Mouse (Mus musculus) forebrain, postnatal 0 days (tissue): ENCODE results near the gene Platr17. TPM values are rescaled to one million over a fixed set of nuclear protein-coding genes. Genes with fewer than 3 reads are reported as not detected.
A peak's percentile ranks its signal among the peaks of the same experiment; 100 is the strongest.

ENCODE experiments used
- ATAC-seq: fragments of 200-750 bp; cut with Nextera tagmentation; 2 replicates; pipeline ENCODE4 v1.8.0; 2017; ENCODE audit warnings: mild to moderate bottlenecking, moderate library complexity
- DNase-seq: peaks from one replicate; pipeline ENCODE4 v3.0.0-alpha.2; 2015
- H3K27ac ChIP-seq: fragments of 300-500 bp; sonication (generic); 2 replicates; pipeline ENCODE4 v1.5.1; 2014; ENCODE audit warnings: low read depth, mild to moderate bottlenecking, antibody characterized with exemption, low read length, moderate library complexity, mixed read lengths
- H3K27me3 ChIP-seq: fragments of 300-500 bp; sonication (generic); 2 replicates; pipeline ENCODE4 v1.6.1; 2014; ENCODE audit warnings: mild to moderate bottlenecking, low read length, mixed read lengths; ENCODE audit not compliant: insufficient read depth
- H3K36me3 ChIP-seq: fragments of 300-500 bp; sonication (generic); 2 replicates; pipeline ENCODE4 v1.6.1; 2014; ENCODE audit warnings: mild to moderate bottlenecking, moderate library complexity; ENCODE audit not compliant: insufficient read depth
- H3K4me1 ChIP-seq: fragments of 300-500 bp; sonication (generic); 2 replicates; pipeline ENCODE4 v1.6.1; 2014; ENCODE audit warnings: antibody characterized with exemption; ENCODE audit not compliant: insufficient read depth
- H3K4me2 ChIP-seq: fragments of 300-500 bp; sonication (generic); 2 replicates; pipeline ENCODE4 v1.6.1; 2014; ENCODE audit warnings: low read depth, mild to moderate bottlenecking, moderate library complexity
- H3K4me3 ChIP-seq: fragments of 300-500 bp; sonication (generic); 2 replicates; pipeline ENCODE4 v1.5.1; 2014; ENCODE audit warnings: low read depth, low read length, mixed read lengths
- H3K9ac ChIP-seq: fragments of 300-500 bp; sonication (generic); 2 replicates; pipeline ENCODE4 v1.6.1; 2014; ENCODE audit warnings: mild to moderate bottlenecking
- H3K9me3 ChIP-seq: fragments of 300-500 bp; sonication (generic); 2 replicates; pipeline ENCODE4 v1.6.1; 2016; ENCODE audit warnings: low read length
- CTCF ChIP-seq: sonication (generic); IDR thresholded peaks from 2 replicates; pipeline ENCODE4 v1.5.1; 2016; ENCODE audit warnings: antibody characterized with exemption, control low read depth, low read depth
- WGBS: fragments of 180-500 bp; shearing (Covaris S2); extraction: QIAGEN DNeasy Blood & Tissue Kit; methylation state at CpG from one replicate; pipeline ENCODE4 v1.1.7; 2014; 5-methylcytosine and 5-hydroxymethylcytosine counted together
- polyA plus RNA-seq: library from polyadenylated mRNA; unstranded; fragments of >200 nt; fragmentation: Nextera tagmentation; extraction: Ambion mirVana; gene quantifications from 2 replicates; pipeline ENCODE4 v1.2.1, GENCODE M21; 2015
- total RNA-seq: library from RNA; depleted of rRNA; stranded (reverse); fragments of >200 nt; gene quantifications from 2 replicates; pipeline ENCODE4 v1.2.3, GENCODE M21; 2014

Gene Platr17
- total and polyA plus RNA-seq, 2 experiments from 2014 or later, result 2.0 TPM; not detected in 1

GRCm38 (mm10) chr17:33936993-33937392 is 32.1 kb downstream of the Platr17 start:
- no peaks in the 10 kb centered on the region for H3K27me3 ChIP-seq
- WGBS, result 85% methylated on average over 15 of the region's 15 CpGs
- H3K4me2 ChIP-seq, result no peak overlapping the region
- peaks cover 27% of the 10 kb centered on the region for H3K36me3 ChIP-seq
- H3K9ac ChIP-seq, result no peak overlapping the region
- H3K27ac ChIP-seq, result no peak overlapping the region
- ATAC-seq, result no peak
- no peak for TF ChIP-seq CTCF
- no peak for DNase-seq
- no peaks in the 10 kb centered on the region for H3K9me3 ChIP-seq
- peaks cover 12% of the 10 kb centered on the region for H3K4me1 ChIP-seq
- no peak overlapping the region for H3K4me3 ChIP-seq

DNA sequence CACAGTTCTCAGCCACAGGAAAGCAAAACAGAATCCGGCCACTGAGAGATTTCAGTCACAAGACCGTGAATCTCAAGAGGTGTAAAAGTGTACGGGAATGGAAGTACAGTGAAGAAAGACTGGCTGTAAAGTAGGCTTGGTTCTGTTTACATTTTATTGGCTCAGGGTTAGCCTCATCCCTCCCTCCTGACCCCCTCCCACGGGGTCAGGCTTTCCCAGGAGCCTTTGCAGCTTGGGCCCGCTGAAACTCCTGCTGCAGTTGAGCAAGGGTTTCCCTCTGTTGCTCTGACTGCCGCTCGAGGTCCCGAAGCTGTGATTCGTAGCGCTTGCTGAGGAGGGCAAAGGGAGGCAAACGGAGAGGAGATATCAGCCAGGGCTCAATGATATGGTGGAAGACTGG is 33.8 kb downstream of the Platr17 start:
- no peak for ATAC-seq
- Histone ChIP-seq H3K36me3 (peaks cover 31% of the 10 kb centered on the region), H3K9ac (no peak overlapping the region), H3K9me3 (no peaks in the 10 kb centered on the region), H3K4me3 (no peak overlapping the region), H3K27ac (no peak overlapping the region), H3K27me3 (no peaks in the 10 kb centered on the region), H3K4me1 (peaks cover 12% of the 10 kb centered on the region), H3K4me2 (no peak overlapping the region)
- no peak for TF ChIP-seq CTCF
- 87% methylated on average over 11 of the region's 11 CpGs for WGBS
- no peak for DNase-seq

GRCm38 (mm10) chr17:33940206-33940805 is 35.4 kb downstream of the Platr17 start, which contains the start of the genes Pfdn6 and Wdr46:
TSS of gene Pfdn6 (minus strand) at chr17:33940343.
TSS of gene Wdr46 (plus strand) at chr17:33940660.
- under 1% methylated on average over 36 of the region's 36 CpGs for WGBS
- no peak for TF ChIP-seq CTCF
- ATAC-seq, result peak; percentile 97
- H3K4me1 ChIP-seq, result peaks cover 12% of the 10 kb centered on the region
- DNase-seq, result peak; percentile 95
- no peaks in the 10 kb centered on the region for H3K9me3 ChIP-seq
- H3K27me3 ChIP-seq, result no peaks in the 10 kb centered on the region
- H3K27ac ChIP-seq, result 0 out of 2 replicates have a peak within 1 kb of the TSS, but pooled peaks have one; percentile 3
- peak within 1 kb of the TSS; percentile 68 for H3K4me3 ChIP-seq
- peaks cover 41% of the 10 kb centered on the region for H3K36me3 ChIP-seq
- peak within 1 kb of the TSS; percentile 93 for H3K4me2 ChIP-seq
- peak within 1 kb of the TSS; percentile 71 for H3K9ac ChIP-seq

- Histone ChIP-seq H3K9me3 (no peaks in the 10 kb centered on the region), H3K27me3 (no peaks in the 10 kb centered on the region), H3K9ac (peak overlapping the region; percentile 71), H3K4me3 (peak overlapping the region; percentile 68), H3K36me3 (peaks cover 38% of the 10 kb centered on the region), H3K4me2 (peak overlapping the region; percentile 93), H3K27ac (no peak overlapping the region), H3K4me1 (peaks cover 12% of the 10 kb centered on the region)
- no peak for DNase-seq
- WGBS, result 3% methylated on average over 26 of the region's 26 CpGs
- no peak for ATAC-seq
- no peak for TF ChIP-seq CTCF
Observed at GRCm38 (mm10) chr17:33940981-33941380, 36.0 kb downstream of the Platr17 start.

GRCm38 (mm10) chr17:33941381-33941780 is 36.4 kb downstream of the Platr17 start:
- peak overlapping the region; percentile 93 for H3K4me2 ChIP-seq
- H3K27me3 ChIP-seq, result no peaks in the 10 kb centered on the region
- H3K4me3 ChIP-seq, result peak overlapping the region; percentile 68
- H3K4me1 ChIP-seq, result peaks cover 12% of the 10 kb centered on the region
- H3K36me3 ChIP-seq, result peaks cover 41% of the 10 kb centered on the region
- DNase-seq (no peak), ATAC-seq (no peak)
- no peaks in the 10 kb centered on the region for H3K9me3 ChIP-seq
- TF ChIP-seq CTCF, result no peak
- H3K27ac ChIP-seq, result no peak overlapping the region
- WGBS, result 66% methylated on average over 19 of the region's 19 CpGs
- peak overlapping the region; percentile 71 for H3K9ac ChIP-seq

DNA sequence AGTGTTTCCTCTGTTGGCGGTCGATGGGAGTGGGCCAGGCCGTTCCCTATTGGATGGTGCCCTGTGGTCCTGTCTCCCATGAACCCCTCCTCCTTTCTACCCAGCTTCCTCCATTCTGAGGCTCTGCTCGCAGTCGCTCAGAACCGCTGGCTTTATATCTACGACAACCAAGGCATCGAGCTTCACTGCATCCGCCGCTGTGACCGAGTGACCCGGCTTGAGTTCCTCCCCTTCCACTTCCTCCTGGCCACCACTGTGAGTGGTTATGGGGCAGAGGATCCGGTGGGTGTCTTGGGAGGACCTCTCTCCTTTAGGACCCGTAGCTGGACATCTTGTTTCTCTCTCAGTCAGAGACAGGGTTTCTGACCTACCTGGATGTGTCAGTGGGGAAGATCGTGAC is 38.5 kb downstream of the Platr17 start:
- Histone ChIP-seq H3K27ac (no peak overlapping the region), H3K9ac (no peak overlapping the region), H3K27me3 (no peaks in the 10 kb centered on the region), H3K4me3 (no peak overlapping the region), H3K4me2 (no peak overlapping the region), H3K36me3 (peaks cover 42% of the 10 kb centered on the region), H3K4me1 (peaks cover 12% of the 10 kb centered on the region), H3K9me3 (no peaks in the 10 kb centered on the region)
- ATAC-seq, result no peak
- no peak for TF ChIP-seq CTCF
- 96% methylated on average over 15 of the region's 15 CpGs for WGBS
- no peak for DNase-seq

- H3K27ac ChIP-seq, result no peak overlapping the region
- H3K9ac ChIP-seq, result no peak overlapping the region
- TF ChIP-seq CTCF, result no peak
- H3K9me3 ChIP-seq, result no peaks in the 10 kb centered on the region
- no peak for ATAC-seq
- H3K4me1 ChIP-seq, result peaks cover 9% of the 10 kb centered on the region; the same call in 1 of the 2 replicates
- H3K4me3 ChIP-seq, result no peak overlapping the region
- no peaks in the 10 kb centered on the region for H3K27me3 ChIP-seq
- WGBS, result 90% methylated on average over 10 of the region's 10 CpGs
- H3K36me3 ChIP-seq, result peaks cover 53% of the 10 kb centered on the region
- no peak for DNase-seq
- H3K4me2 ChIP-seq, result no peak overlapping the region
Observed at GRCm38 (mm10) chr17:33947430-33948089, 42.6 kb downstream of the Platr17 start.
